Mouse (Mus musculus): ENCODE measurements around the gene Cflar. TPM values are rescaled to one million over a fixed set of nuclear protein-coding genes. Genes with fewer than 3 reads are reported as not detected.

Gene Cflar
- polyA plus RNA-seq, 1 experiment from 2014 or later: 11.1 TPM

DNA sequence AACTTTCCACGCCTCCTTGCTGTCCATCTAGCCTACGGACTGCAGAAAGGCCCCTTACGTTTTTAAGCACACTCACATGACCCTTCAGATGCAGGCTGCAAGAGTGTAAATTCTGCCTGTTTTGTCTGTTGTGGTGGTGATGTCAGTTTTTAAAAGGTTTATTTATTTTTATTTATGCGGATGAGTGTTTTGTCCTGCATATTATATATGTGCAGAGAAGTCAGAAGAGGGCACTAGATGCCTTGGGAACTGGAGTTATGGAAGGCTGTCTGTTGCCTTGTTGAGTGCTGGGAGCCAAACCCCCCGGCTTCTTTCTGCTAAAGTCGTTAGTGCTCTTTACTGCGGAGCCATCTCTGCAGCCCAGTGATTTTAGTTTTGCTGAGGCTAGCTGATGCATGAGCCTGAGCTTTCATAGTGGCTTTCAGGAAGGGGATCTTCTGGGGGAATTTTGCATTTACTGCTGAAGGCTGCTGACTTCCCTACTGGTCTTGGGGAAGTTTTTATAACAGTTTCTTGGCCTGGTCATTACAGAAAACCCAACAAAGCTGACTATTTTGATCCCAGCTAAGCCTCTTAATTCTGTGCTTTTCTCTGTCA, 12.6 kb downstream of the Cflar start:
- Histone ChIP-seq H3K4me2 (ENCODE audit: low read length) (no peak overlapping the region), H3K9me3 (replicated peaks; ENCODE audit: control insufficient read depth, low read length, poor library complexity, severe bottlenecking) (no peaks in the 10 kb centered on the region), H3K9ac (ENCODE audit: low read depth, low read length) (no peak overlapping the region), H3K36me3 (ENCODE audit: control insufficient read depth, insufficient read depth, low read length) (no peaks in the 10 kb centered on the region), H3K27ac (ENCODE audit: low read length) (no peak overlapping the region), H3K4me3 (ENCODE audit: low read depth, low read length) (no peak overlapping the region), H3K4me1 (ENCODE audit: control insufficient read depth, insufficient read depth, low read length) (no peaks in the 10 kb centered on the region), H3K27me3 (ENCODE audit: control insufficient read depth, insufficient read depth, low read depth, low read length) (no peaks in the 10 kb centered on the region)
- 68% methylated on average over 7 of the region's 7 CpGs for WGBS
- no peak for ATAC-seq

DNA sequence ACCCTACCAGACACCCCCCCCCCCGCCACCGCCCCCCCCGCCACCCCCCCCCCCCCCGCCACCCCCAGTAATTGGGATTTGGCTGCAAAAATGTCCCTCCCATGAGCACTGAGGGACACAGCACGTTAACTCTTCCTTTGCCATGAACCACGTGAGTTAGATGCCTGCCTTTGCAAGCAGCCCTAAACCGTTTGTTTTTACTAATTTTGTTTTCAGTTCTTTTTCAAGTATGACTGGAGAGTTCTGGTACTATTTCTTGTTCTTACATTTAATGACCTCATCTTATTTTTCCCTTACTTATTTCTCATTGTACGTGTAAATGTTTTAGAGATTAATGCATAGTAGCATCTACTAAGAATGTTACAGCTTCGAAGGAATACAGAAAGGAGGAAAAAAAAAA, 13.2 kb downstream of the Cflar start:
- H3K4me2 ChIP-seq (ENCODE audit: low read length): no peak overlapping the region
- 49% methylated on average over 6 of the region's 9 CpGs for WGBS
- ATAC-seq: no peak

DNA sequence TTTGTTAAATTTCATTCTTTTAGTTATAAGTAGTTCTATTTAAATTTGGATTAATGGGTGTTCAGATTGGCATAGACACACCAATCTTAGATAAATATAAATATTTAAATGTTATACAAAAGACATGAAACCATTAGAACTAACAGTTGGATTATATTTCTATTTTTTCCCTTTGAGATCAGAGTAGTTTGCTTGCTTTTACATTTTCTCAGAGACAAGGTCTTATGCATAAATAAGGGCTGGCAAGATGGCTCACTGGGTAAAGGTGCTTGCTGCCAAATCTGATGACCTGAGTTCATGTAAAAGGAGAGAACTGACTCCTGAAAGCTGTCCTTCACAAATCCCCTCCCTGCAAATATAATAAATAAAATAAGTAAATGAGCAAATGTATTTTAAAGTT, 13.8 kb downstream of the Cflar start:
- ATAC-seq: no peak
- H3K36me3 ChIP-seq (ENCODE audit: control insufficient read depth, insufficient read depth, low read length): no peaks in the 10 kb centered on the region

More for the DNA sequence above, 13.2 kb downstream of the Cflar start:
- no peak overlapping the region for H3K4me3 ChIP-seq (ENCODE audit: low read depth, low read length)
- no peak overlapping the region for H3K27ac ChIP-seq (ENCODE audit: low read length)
- H3K27me3 ChIP-seq (ENCODE audit: control insufficient read depth, insufficient read depth, low read depth, low read length): no peaks in the 10 kb centered on the region
- H3K36me3 ChIP-seq (ENCODE audit: control insufficient read depth, insufficient read depth, low read length): no peaks in the 10 kb centered on the region
- H3K4me1 ChIP-seq (ENCODE audit: control insufficient read depth, insufficient read depth, low read length): no peaks in the 10 kb centered on the region
- no peak overlapping the region for H3K9ac ChIP-seq (ENCODE audit: low read depth, low read length)
- no peaks in the 10 kb centered on the region for H3K9me3 ChIP-seq (replicated peaks; ENCODE audit: control insufficient read depth, low read length, poor library complexity, severe bottlenecking)

DNA sequence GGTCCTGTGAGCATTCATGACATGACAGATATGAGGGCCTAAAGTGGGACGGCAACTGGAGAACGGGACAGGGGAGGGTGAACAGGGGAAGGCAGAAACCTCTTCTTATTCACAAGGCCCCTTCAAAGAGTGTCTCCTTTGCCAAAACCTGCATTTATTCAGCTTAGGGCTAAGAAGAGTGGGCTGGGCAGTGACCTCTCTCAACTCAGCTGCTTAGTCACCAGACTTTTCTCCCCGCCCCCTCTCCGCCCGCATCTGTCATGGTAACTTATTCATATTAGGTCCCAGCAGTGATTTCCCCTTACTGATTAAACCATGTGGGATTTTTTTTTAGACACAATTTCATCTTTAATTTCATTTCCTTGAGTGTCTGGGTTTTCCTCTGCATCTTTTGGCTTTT, 14.5 kb downstream of the Cflar start:
- H3K9me3 ChIP-seq (replicated peaks; ENCODE audit: control insufficient read depth, low read length, poor library complexity, severe bottlenecking): no peaks in the 10 kb centered on the region

More for the DNA sequence above, 13.8 kb downstream of the Cflar start:
- Histone ChIP-seq H3K4me1 (ENCODE audit: control insufficient read depth, insufficient read depth, low read length) (no peaks in the 10 kb centered on the region), H3K4me2 (ENCODE audit: low read length) (no peak overlapping the region), H3K27me3 (ENCODE audit: control insufficient read depth, insufficient read depth, low read depth, low read length) (no peaks in the 10 kb centered on the region), H3K27ac (ENCODE audit: low read length) (no peak overlapping the region), H3K9me3 (replicated peaks; ENCODE audit: control insufficient read depth, low read length, poor library complexity, severe bottlenecking) (no peaks in the 10 kb centered on the region), H3K9ac (ENCODE audit: low read depth, low read length) (no peak overlapping the region), H3K4me3 (ENCODE audit: low read depth, low read length) (no peak overlapping the region)

DNA sequence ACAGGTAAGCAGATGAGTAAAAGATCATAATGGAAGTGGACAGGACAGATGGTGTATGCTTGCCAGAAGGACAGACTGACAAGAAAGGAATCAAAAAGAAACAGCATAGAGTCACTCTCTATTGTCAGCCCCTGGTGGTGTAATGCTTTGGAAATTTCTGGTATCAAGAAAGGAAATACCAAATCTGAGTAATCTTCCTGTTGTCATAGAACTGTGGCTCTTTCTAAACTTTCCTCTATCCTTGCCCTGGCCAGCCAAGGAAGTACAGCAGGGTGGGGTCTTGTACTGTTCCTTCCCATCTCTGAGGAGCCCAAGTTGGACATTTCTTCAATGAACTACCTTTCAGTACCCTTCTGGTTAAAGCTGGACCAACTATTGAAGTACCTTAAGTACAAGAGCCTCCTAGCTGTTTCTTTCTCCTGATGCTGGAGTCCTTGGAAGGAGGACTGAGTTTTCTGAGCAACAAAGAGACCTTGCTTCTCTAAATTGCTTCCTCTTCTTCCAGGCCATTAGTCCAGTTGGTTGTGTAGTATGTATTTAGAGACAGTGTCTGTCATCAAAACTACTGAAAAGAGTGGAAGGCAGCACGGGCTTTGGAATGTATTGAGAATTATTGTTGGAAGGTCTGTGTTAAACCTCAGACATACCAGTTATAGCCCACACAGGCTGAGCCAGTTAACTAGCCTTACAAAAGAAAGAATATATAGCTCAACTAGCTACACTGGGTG, 15.9 kb downstream of the Cflar start:
- no peaks in the 10 kb centered on the region for H3K4me1 ChIP-seq (ENCODE audit: control insufficient read depth, insufficient read depth, low read length)
- H3K9ac ChIP-seq (ENCODE audit: low read depth, low read length): no peak overlapping the region
- H3K9me3 ChIP-seq (replicated peaks; ENCODE audit: control insufficient read depth, low read length, poor library complexity, severe bottlenecking): no peaks in the 10 kb centered on the region
- H3K36me3 ChIP-seq (ENCODE audit: control insufficient read depth, insufficient read depth, low read length): no peaks in the 10 kb centered on the region
- no peak overlapping the region for H3K4me3 ChIP-seq (ENCODE audit: low read depth, low read length)
- H3K4me2 ChIP-seq (ENCODE audit: low read length): no peak overlapping the region
- ATAC-seq: no peak
- no peaks in the 10 kb centered on the region for H3K27me3 ChIP-seq (ENCODE audit: control insufficient read depth, insufficient read depth, low read depth, low read length)
- 93% methylated on average over 1 of the region's 1 CpGs for WGBS
- H3K27ac ChIP-seq (ENCODE audit: low read length): no peak overlapping the region

More for the DNA sequence above, 14.5 kb downstream of the Cflar start:
- no peak overlapping the region for H3K4me2 ChIP-seq (ENCODE audit: low read length)
- H3K4me3 ChIP-seq (ENCODE audit: low read depth, low read length): no peak overlapping the region
- ATAC-seq: no peak
- 94% methylated on average over 5 of the region's 5 CpGs for WGBS
- H3K4me1 ChIP-seq (ENCODE audit: control insufficient read depth, insufficient read depth, low read length): no peaks in the 10 kb centered on the region
- no peaks in the 10 kb centered on the region for H3K27me3 ChIP-seq (ENCODE audit: control insufficient read depth, insufficient read depth, low read depth, low read length)
- no peaks in the 10 kb centered on the region for H3K36me3 ChIP-seq (ENCODE audit: control insufficient read depth, insufficient read depth, low read length)
- no peak overlapping the region for H3K9ac ChIP-seq (ENCODE audit: low read depth, low read length)
- H3K27ac ChIP-seq (ENCODE audit: low read length): no peak overlapping the region

GRCm38 (mm10) chr1:58727747-58728589, 16.7 kb downstream of the Cflar start:
- Histone ChIP-seq H3K4me2 (ENCODE audit: low read length) (no peak overlapping the region), H3K9ac (ENCODE audit: low read depth, low read length) (no peak overlapping the region), H3K9me3 (replicated peaks; ENCODE audit: control insufficient read depth, low read length, poor library complexity, severe bottlenecking) (no peaks in the 10 kb centered on the region), H3K4me1 (ENCODE audit: control insufficient read depth, insufficient read depth, low read length) (no peaks in the 10 kb centered on the region), H3K27ac (ENCODE audit: low read length) (no peak overlapping the region), H3K27me3 (ENCODE audit: control insufficient read depth, insufficient read depth, low read depth, low read length) (no peaks in the 10 kb centered on the region), H3K4me3 (ENCODE audit: low read depth, low read length) (no peak overlapping the region), H3K36me3 (ENCODE audit: control insufficient read depth, insufficient read depth, low read length) (no peaks in the 10 kb centered on the region)
- no peak for ATAC-seq
- 91% methylated on average over 10 of the region's 10 CpGs for WGBS

- WGBS: 100% methylated on average over 3 of the region's 3 CpGs
These were observed 17.2 kb downstream of the Cflar start for GRCm38 (mm10) chr1:58728590-58728868.

DNA sequence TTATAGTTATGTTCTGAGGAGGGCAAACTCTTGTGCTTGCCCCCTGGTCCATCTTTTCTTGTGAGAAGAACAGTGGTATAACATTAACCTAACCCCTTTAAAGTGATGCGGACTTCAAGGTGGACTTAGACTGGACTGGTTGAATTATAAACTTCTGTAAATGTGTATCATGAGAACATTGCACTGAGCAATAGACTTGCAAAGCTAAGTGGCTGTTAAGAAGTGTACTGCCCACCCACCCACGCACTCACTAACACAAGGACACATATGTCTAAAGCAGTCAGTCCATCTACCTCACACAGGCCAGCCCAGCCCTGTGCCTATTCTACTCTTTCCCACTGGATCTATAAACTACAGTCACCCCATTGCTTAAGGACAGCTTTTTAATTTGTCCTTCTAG, 22.3 kb downstream of the Cflar start:
- Histone ChIP-seq H3K27ac (ENCODE audit: low read length) (no peak overlapping the region), H3K36me3 (ENCODE audit: control insufficient read depth, insufficient read depth, low read length) (0 out of 2 replicates have a peak, but pooled peaks cover 2% of the 10 kb centered on the region), H3K4me1 (ENCODE audit: control insufficient read depth, insufficient read depth, low read length) (no peaks in the 10 kb centered on the region), H3K4me2 (ENCODE audit: low read length) (no peak overlapping the region), H3K9ac (ENCODE audit: low read depth, low read length) (no peak overlapping the region), H3K27me3 (ENCODE audit: control insufficient read depth, insufficient read depth, low read depth, low read length) (no peaks in the 10 kb centered on the region), H3K9me3 (replicated peaks; ENCODE audit: control insufficient read depth, low read length, poor library complexity, severe bottlenecking) (no peaks in the 10 kb centered on the region), H3K4me3 (ENCODE audit: low read depth, low read length) (no peak overlapping the region)
- ATAC-seq: no peak
- WGBS: 97% methylated on average over 2 of the region's 2 CpGs

More at GRCm38 (mm10) chr1:58728590-58728868, 17.2 kb downstream of the Cflar start:
- no peak overlapping the region for H3K4me2 ChIP-seq (ENCODE audit: low read length)
- no peaks in the 10 kb centered on the region for H3K27me3 ChIP-seq (ENCODE audit: control insufficient read depth, insufficient read depth, low read depth, low read length)
- no peaks in the 10 kb centered on the region for H3K36me3 ChIP-seq (ENCODE audit: control insufficient read depth, insufficient read depth, low read length)
- H3K9me3 ChIP-seq (replicated peaks; ENCODE audit: control insufficient read depth, low read length, poor library complexity, severe bottlenecking): no peaks in the 10 kb centered on the region
- H3K4me1 ChIP-seq (ENCODE audit: control insufficient read depth, insufficient read depth, low read length): no peaks in the 10 kb centered on the region
- no peak for ATAC-seq
- H3K9ac ChIP-seq (ENCODE audit: low read depth, low read length): no peak overlapping the region
- no peak overlapping the region for H3K4me3 ChIP-seq (ENCODE audit: low read depth, low read length)
- no peak overlapping the region for H3K27ac ChIP-seq (ENCODE audit: low read length)
